Mouse (Mus musculus): Measurements from ENCODE around the gene Ctnnb1. TPM values are rescaled to one million over a fixed set of nuclear protein-coding genes. Genes with fewer than 3 reads are reported as not detected.

The Ctnnb1 gene
- polyA plus RNA-seq, 1 experiment from 2014 or later: 436 TPM

DNA sequence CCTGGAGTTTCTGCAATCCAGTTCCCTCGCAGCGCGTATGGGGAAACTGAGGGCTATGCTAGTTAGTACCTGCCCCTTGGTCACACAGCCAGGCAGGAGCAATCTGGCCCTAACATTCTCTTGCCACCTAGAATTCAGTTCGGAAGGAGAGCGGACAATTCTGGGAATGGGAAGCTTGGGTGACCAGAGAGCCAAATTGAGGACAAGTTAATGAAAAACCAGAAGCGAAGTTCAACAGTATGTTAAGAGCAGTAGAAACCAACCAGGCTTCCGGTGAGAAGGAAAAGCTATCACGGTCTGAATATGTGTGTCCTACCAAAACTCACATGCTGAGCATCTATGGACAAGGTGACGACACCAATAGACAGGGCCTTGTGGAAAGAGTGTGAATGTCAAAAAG lies 34.6 kb upstream of the Ctnnb1 start:
- Histone ChIP-seq H3K27ac (replicated peaks in 1 of 2; ENCODE audit: control insufficient read depth in 1 of 2, insufficient read depth in 1 of 2, low read depth in 2 of 2, low read length in 2 of 2) (no peak overlapping the region), H3K9ac (ENCODE audit: low read length) (no peak overlapping the region), H3K4me3 (ENCODE audit: control insufficient read depth in 1 of 2, insufficient read depth in 1 of 2, low read depth in 1 of 2, low read length in 2 of 2) (no peak overlapping the region), H3K27me3 (ENCODE audit: control insufficient read depth, insufficient read depth, low read length) (no peaks in the 10 kb centered on the region), H3K9me3 (ENCODE audit: control insufficient read depth, low read length) (no peaks in the 10 kb centered on the region), H3K36me3 (ENCODE audit: control insufficient read depth, insufficient read depth, low read length) (no peaks in the 10 kb centered on the region), H3K4me1 (ENCODE audit: control insufficient read depth in 2 of 2, insufficient read depth in 2 of 2, low read length in 2 of 2) (peaks cover 4 to 12% of the 10 kb centered on the region in 2 experiments; a peak in 3 of 4 replicates), H3K4me2 (ENCODE audit: low read length) (no peak overlapping the region)
- no peak for ATAC-seq (ENCODE audit: insufficient number of reproducible peaks, insufficient read depth, low FRiP score, low read depth)
- WGBS: 89% methylated on average over 9 of the region's 9 CpGs

DNA sequence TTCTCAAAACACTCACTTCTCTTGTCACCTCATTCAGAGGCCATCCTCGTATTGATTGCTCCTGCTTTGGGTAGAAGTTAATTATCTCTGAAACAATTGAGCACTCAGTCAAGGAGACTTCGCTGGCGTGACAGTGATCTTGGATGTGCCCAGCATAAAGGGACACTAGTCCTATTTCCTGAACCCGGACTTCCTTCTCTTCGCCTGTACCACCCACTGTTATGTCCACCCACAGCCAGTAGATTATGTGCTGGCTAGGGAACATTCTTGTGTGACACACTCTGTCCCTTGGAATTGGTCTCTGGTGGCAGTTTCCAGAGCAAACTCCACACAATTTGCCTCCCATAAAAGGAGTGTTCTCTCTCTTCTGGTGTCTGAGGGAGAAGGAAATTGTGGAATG lies 32.5 kb upstream of the Ctnnb1 start:
- Histone ChIP-seq H3K4me1 (ENCODE audit: control insufficient read depth in 2 of 2, insufficient read depth in 2 of 2, low read length in 2 of 2) (peaks cover 4 to 12% of the 10 kb centered on the region in 2 experiments; a peak in 3 of 4 replicates), H3K9ac (ENCODE audit: low read length) (no peak overlapping the region), H3K36me3 (ENCODE audit: control insufficient read depth, insufficient read depth, low read length) (no peaks in the 10 kb centered on the region), H3K9me3 (ENCODE audit: control insufficient read depth, low read length) (no peaks in the 10 kb centered on the region), H3K27me3 (ENCODE audit: control insufficient read depth, insufficient read depth, low read length) (no peaks in the 10 kb centered on the region), H3K4me3 (ENCODE audit: control insufficient read depth in 1 of 2, insufficient read depth in 1 of 2, low read depth in 1 of 2, low read length in 2 of 2) (no peak overlapping the region), H3K27ac (replicated peaks in 1 of 2; ENCODE audit: control insufficient read depth in 1 of 2, insufficient read depth in 1 of 2, low read depth in 2 of 2, low read length in 2 of 2) (no peak overlapping the region), H3K4me2 (ENCODE audit: low read length) (no peak overlapping the region)
- WGBS: 57% methylated on average over 5 of the region's 5 CpGs
- no peak for ATAC-seq (ENCODE audit: insufficient number of reproducible peaks, insufficient read depth, low FRiP score, low read depth)

DNA sequence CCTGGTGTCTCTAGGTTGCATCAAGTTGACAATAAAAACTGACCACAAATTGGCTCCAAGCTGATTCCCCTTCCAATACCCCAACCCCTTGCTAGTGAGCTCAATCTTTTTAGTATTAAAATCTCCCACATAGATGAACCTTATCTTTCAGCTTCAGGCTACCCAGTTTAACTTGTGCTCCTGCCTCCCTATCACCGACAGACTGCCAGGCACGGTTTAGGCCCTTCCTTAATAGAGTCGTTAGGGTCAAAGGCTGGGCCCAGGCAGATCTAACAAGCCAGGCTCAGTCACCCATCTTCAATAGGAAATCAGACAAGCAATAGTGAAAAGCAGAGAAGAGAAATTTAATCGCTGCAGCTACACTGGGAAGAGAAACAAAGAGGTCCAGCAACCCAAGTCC lies 31.7 kb upstream of the Ctnnb1 start:
- Histone ChIP-seq H3K4me3 (ENCODE audit: control insufficient read depth in 1 of 2, insufficient read depth in 1 of 2, low read depth in 1 of 2, low read length in 2 of 2) (no peak overlapping the region), H3K4me1 (ENCODE audit: control insufficient read depth in 2 of 2, insufficient read depth in 2 of 2, low read length in 2 of 2) (peaks cover 4 to 12% of the 10 kb centered on the region in 2 experiments; a peak in 3 of 4 replicates), H3K36me3 (ENCODE audit: control insufficient read depth, insufficient read depth, low read length) (no peaks in the 10 kb centered on the region), H3K27me3 (ENCODE audit: control insufficient read depth, insufficient read depth, low read length) (no peaks in the 10 kb centered on the region), H3K9me3 (ENCODE audit: control insufficient read depth, low read length) (no peaks in the 10 kb centered on the region), H3K4me2 (ENCODE audit: low read length) (no peak overlapping the region), H3K9ac (ENCODE audit: low read length) (no peak overlapping the region), H3K27ac (replicated peaks in 1 of 2; ENCODE audit: control insufficient read depth in 1 of 2, insufficient read depth in 1 of 2, low read depth in 2 of 2, low read length in 2 of 2) (no peak overlapping the region)
- no peak for ATAC-seq (ENCODE audit: insufficient number of reproducible peaks, insufficient read depth, low FRiP score, low read depth)
- WGBS: 72% methylated on average over 4 of the region's 4 CpGs

DNA sequence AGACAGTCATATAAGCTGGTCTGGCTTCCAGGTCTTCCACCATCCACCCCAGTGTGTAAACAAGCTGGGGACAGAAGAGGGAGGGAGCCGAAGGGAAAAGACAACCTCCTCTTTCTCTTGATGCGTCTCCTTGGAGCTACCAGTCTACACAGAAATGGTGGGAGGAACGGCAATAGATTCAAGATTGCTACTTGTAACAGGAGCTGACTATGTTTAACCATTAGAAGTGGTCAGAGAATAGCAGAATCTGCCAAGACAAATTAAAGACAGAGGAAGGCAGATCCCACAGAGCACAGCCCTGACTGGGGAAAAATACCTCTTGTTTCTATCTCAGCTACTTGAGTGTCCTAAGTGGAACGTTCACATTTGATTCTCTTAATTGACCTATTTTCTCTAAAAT lies 29.2 kb upstream of the Ctnnb1 start:
- H3K4me3 ChIP-seq (ENCODE audit: control insufficient read depth in 1 of 2, insufficient read depth in 1 of 2, low read depth in 1 of 2, low read length in 2 of 2): no peak overlapping the region
- no peaks in the 10 kb centered on the region for H3K9me3 ChIP-seq (ENCODE audit: control insufficient read depth, low read length)
- no peak for ATAC-seq (ENCODE audit: insufficient number of reproducible peaks, insufficient read depth, low FRiP score, low read depth)
- no peaks in the 10 kb centered on the region for H3K27me3 ChIP-seq (ENCODE audit: control insufficient read depth, insufficient read depth, low read length)
- no peak overlapping the region for H3K4me2 ChIP-seq (ENCODE audit: low read length)
- no peaks in the 10 kb centered on the region for H3K36me3 ChIP-seq (ENCODE audit: control insufficient read depth, insufficient read depth, low read length)
- no peak overlapping the region for H3K9ac ChIP-seq (ENCODE audit: low read length)
- no peak overlapping the region for H3K27ac ChIP-seq (replicated peaks in 1 of 2; ENCODE audit: control insufficient read depth in 1 of 2, insufficient read depth in 1 of 2, low read depth in 2 of 2, low read length in 2 of 2)
- H3K4me1 ChIP-seq (ENCODE audit: control insufficient read depth in 2 of 2, insufficient read depth in 2 of 2, low read length in 2 of 2): peaks cover 4 to 6% of the 10 kb centered on the region in 2 experiments; a peak in 2 of 4 replicates
- WGBS: 55% methylated on average over 4 of the region's 4 CpGs

DNA sequence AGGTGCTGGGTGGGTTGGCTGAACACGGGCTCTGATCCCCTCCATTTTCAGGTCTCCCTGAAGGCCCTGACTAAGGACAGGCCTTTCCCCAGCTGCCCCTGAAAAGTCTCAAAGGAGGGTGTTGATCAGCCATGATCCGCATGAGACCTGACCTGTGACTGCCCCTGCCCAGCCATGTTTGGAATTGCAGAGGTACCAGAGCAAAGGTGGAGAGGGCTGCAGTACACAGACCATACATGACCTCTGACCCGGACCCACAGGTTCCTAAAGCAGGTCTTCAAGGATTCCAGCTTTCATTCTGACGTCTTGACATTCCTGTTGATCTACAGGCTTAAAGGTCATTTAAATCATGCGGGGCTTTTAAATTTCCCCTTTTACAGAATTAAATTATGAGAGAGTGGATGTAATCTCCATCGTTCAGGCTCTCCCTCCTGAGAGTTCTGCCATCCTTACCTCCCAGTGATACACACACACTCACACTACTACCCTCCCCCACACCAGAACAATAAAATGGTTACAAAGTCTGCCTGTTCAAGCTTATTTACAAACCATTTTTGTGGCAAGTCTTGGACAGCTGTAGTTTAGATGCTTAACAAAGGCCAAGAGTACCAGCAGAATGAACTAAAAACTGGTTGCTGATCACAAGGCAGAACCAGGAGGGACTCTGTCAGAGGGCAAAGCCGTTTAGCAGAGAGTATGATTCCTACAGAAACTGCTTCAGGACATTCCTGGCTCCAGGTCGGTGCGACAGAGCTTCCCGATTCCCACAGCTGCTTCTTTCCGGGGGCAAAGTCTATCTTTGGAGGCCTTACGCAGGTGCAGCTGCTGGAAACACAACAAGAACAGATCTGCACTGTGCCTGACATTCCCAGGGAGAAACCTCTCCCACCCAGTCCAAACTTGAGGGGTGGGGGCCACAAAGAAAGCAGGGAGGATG lies 28.4 kb upstream of the Ctnnb1 start:
- H3K9ac ChIP-seq (ENCODE audit: low read length): no peak overlapping the region
- no peaks in the 10 kb centered on the region for H3K36me3 ChIP-seq (ENCODE audit: control insufficient read depth, insufficient read depth, low read length)
- H3K4me3 ChIP-seq (ENCODE audit: control insufficient read depth in 1 of 2, insufficient read depth in 1 of 2, low read depth in 1 of 2, low read length in 2 of 2): no peak overlapping the region
- peaks cover 4 to 6% of the 10 kb centered on the region in 2 experiments; a peak in 2 of 4 replicates for H3K4me1 ChIP-seq (ENCODE audit: control insufficient read depth in 2 of 2, insufficient read depth in 2 of 2, low read length in 2 of 2)
- H3K27me3 ChIP-seq (ENCODE audit: control insufficient read depth, insufficient read depth, low read length): no peaks in the 10 kb centered on the region
- ATAC-seq (ENCODE audit: insufficient number of reproducible peaks, insufficient read depth, low FRiP score, low read depth): no peak
- H3K27ac ChIP-seq (replicated peaks in 1 of 2; ENCODE audit: control insufficient read depth in 1 of 2, insufficient read depth in 1 of 2, low read depth in 2 of 2, low read length in 2 of 2): no peak overlapping the region
- WGBS: 65% methylated on average over 12 of the region's 12 CpGs
- no peak overlapping the region for H3K4me2 ChIP-seq (ENCODE audit: low read length)
- H3K9me3 ChIP-seq (ENCODE audit: control insufficient read depth, low read length): no peaks in the 10 kb centered on the region

DNA sequence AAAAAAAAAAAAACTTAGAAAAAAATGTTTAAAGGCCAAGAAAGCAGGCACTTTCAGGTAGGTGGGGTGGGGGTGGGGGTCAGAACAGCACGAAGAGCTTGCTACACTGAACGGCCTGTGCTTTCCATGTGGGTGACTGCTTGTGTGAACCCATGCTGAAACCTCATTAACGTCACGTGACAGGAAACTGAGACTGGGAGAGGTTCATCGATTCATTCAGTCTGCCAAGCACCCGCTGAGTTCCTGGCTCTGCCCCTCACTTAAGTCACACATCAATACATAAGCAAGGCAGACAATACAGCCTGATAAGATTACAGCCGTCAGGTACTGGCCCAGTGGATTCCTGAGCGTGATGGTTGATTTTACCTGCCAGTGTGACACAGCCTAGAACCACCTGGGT lies 26.5 kb upstream of the Ctnnb1 start:
- no peak for ATAC-seq (ENCODE audit: insufficient number of reproducible peaks, insufficient read depth, low FRiP score, low read depth)
- H3K4me1 ChIP-seq (ENCODE audit: control insufficient read depth in 2 of 2, insufficient read depth in 2 of 2, low read length in 2 of 2): peaks cover 6 to 8% of the 10 kb centered on the region in 2 experiments; a peak in 3 of 4 replicates
- H3K27ac ChIP-seq (replicated peaks in 1 of 2; ENCODE audit: control insufficient read depth in 1 of 2, insufficient read depth in 1 of 2, low read depth in 2 of 2, low read length in 2 of 2): no peak overlapping the region
- no peaks in the 10 kb centered on the region for H3K27me3 ChIP-seq (ENCODE audit: control insufficient read depth, insufficient read depth, low read length)
- H3K4me2 ChIP-seq (ENCODE audit: low read length): no peak overlapping the region
- H3K9ac ChIP-seq (ENCODE audit: low read length): no peak overlapping the region
- H3K9me3 ChIP-seq (ENCODE audit: control insufficient read depth, low read length): no peaks in the 10 kb centered on the region
- H3K36me3 ChIP-seq (ENCODE audit: control insufficient read depth, insufficient read depth, low read length): no peaks in the 10 kb centered on the region
- no peak overlapping the region for H3K4me3 ChIP-seq (ENCODE audit: control insufficient read depth in 1 of 2, insufficient read depth in 1 of 2, low read depth in 1 of 2, low read length in 2 of 2)
- 70% methylated on average over 8 of the region's 8 CpGs for WGBS

DNA sequence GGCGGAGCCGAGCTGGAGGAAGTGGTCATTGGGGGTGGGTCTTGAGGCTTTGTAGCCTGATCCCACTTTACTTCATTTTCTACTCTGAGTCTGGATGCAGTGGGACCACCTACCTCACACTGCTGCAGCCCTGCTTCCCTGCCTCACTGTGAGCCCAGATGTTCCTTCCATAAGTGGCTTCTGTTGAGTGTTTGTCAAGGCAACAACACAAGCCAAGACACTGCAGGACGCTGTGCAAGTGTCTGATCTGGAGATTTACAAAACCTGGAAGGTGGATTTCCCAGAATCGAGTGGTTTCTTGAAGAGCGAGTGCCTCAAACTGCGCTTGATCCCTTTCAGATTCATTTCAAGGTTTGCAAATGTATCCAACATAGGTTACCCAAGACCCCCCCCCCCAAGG lies 20.6 kb upstream of the Ctnnb1 start:
- no peak for ATAC-seq (ENCODE audit: insufficient number of reproducible peaks, insufficient read depth, low FRiP score, low read depth)
- Histone ChIP-seq H3K4me1 (ENCODE audit: control insufficient read depth in 2 of 2, insufficient read depth in 2 of 2, low read length in 2 of 2) (peaks cover 0 to 4% of the 10 kb centered on the region in 2 experiments; a peak in 3 of 4 replicates), H3K36me3 (ENCODE audit: control insufficient read depth, insufficient read depth, low read length) (no peaks in the 10 kb centered on the region), H3K4me3 (ENCODE audit: control insufficient read depth in 1 of 2, insufficient read depth in 1 of 2, low read depth in 1 of 2, low read length in 2 of 2) (no peak overlapping the region), H3K9me3 (ENCODE audit: control insufficient read depth, low read length) (no peaks in the 10 kb centered on the region), H3K27me3 (ENCODE audit: control insufficient read depth, insufficient read depth, low read length) (no peaks in the 10 kb centered on the region), H3K27ac (replicated peaks in 1 of 2; ENCODE audit: control insufficient read depth in 1 of 2, insufficient read depth in 1 of 2, low read depth in 2 of 2, low read length in 2 of 2) (no peak overlapping the region), H3K4me2 (ENCODE audit: low read length) (no peak overlapping the region), H3K9ac (ENCODE audit: low read length) (no peak overlapping the region)
- 83% methylated on average over 6 of the region's 6 CpGs for WGBS
